10 mouse cellular contexts compared by ENCODE assay signal in genomic region chr14:25629866-25630606, GRCm38 (mm10).
A peak's percentile ranks its signal among the peaks of the same experiment; 100 is the strongest.
DNase-seq lines count a peak whose midpoint lies in the region; ATAC-seq and TF ChIP-seq lines count a peak whose summit lies in the region.
"Had no signal": no experiment of that assay in that cellular context is flagged by ENCODE, and none has a peak within 500 bp of the region (broad histone marks: within the 10 kb centered on the region; RNA-seq: fewer than 3 reads in every experiment).

No protein-coding gene starts in this region.

- H3K9ac ChIP-seq in intestine, embryonic 14.5 days (ENCODE audit: low read length) = no peak overlapping the region
- H3K9ac ChIP-seq in intestine, postnatal 0 days (ENCODE audit: low read depth, low read length) = no peak overlapping the region

- DNase-seq in cerebellum, adult 2 months = peak; percentile 45 to 51
- no peak for DNase-seq in intestine, embryonic 14.5 days (ENCODE audit: low spot score)
- DNase-seq in induced T-regulatory cell, adult 2 months (ENCODE audit: low read depth) = peak; percentile 52
- no peak for DNase-seq in thymus, postnatal 0 days (ENCODE audit: low spot score)
- DNase-seq in thymus, postnatal 10 days (ENCODE audit: low spot score in 2 of 2) = no peak
- DNase-seq: adrenal gland, postnatal 10 days had no signal

- H3K4me3 ChIP-seq in cerebellum, adult 2 months (replicated peaks; ENCODE audit: insufficient read depth, low read depth, low read length) = no peak overlapping the region
- H3K4me3 ChIP-seq in intestine, embryonic 14.5 days (ENCODE audit: low read depth, low read length) = no peak overlapping the region
- no peak overlapping the region for H3K4me3 ChIP-seq in intestine, postnatal 0 days (ENCODE audit: low read depth, low read length)
- H3K4me3 ChIP-seq: erythroblast, embryonic 14.5 days had no signal

- no peaks in the 10 kb centered on the region for H3K9me3 ChIP-seq in intestine, embryonic 14.5 days (ENCODE audit: control insufficient read depth, low read length)
- H3K9me3 ChIP-seq in intestine, postnatal 0 days (ENCODE audit: control insufficient read depth) = no peaks in the 10 kb centered on the region

- WGBS in cerebellum, adult 2 months = 33% methylated on average over 12 of the region's 12 CpGs
- 75% methylated on average over 12 of the region's 12 CpGs for whole genome bisulfite sequencing in intestine, embryonic 14.5 days
- 71% methylated on average over 12 of the region's 12 CpGs for WGBS in intestine, postnatal 0 days

- H3K4me2 ChIP-seq in intestine, embryonic 14.5 days (ENCODE audit: low read length) = no peak overlapping the region
- H3K4me2 ChIP-seq in intestine, postnatal 0 days (replicated peaks; ENCODE audit: low read depth) = no peak overlapping the region

- TF ChIP-seq POLR2A in cerebellum, adult 2 months (IDR thresholded peaks at IDR 0.05; ENCODE audit: borderline replicate concordance, insufficient read depth, low read length) = no peak

- peak overlapping the region; percentile 68 for H3K27ac ChIP-seq in cerebellum, adult 2 months (ENCODE audit: insufficient read depth, low read length)
- peak overlapping the region; percentile 22; the same call in 1 of the 2 replicates for H3K27ac ChIP-seq in intestine, embryonic 14.5 days (ENCODE audit: low read depth)
- no peak overlapping the region for H3K27ac ChIP-seq in intestine, postnatal 0 days (ENCODE audit: low read depth, low read length)

- H3K27me3 ChIP-seq in cerebellum, adult 2 months (ENCODE audit: control insufficient read depth, insufficient read depth, low read length) = no peaks in the 10 kb centered on the region
- no peaks in the 10 kb centered on the region for H3K27me3 ChIP-seq in intestine, embryonic 14.5 days (replicated peaks; ENCODE audit: control insufficient read depth, insufficient read depth, low read length)
- H3K27me3 ChIP-seq in intestine, postnatal 0 days (replicated peaks; ENCODE audit: control insufficient read depth, insufficient read depth, low read length) = no peaks in the 10 kb centered on the region

- TF ChIP-seq CTCF in cerebellum, adult 2 months (IDR thresholded peaks at IDR 0.05; ENCODE audit: borderline replicate concordance, insufficient read depth, low read depth, low read length) = no peak
- no peak for TF ChIP-seq CTCF in intestine, postnatal 0 days (IDR thresholded peaks at IDR 0.05; ENCODE audit: low read depth)

- H3K36me3 ChIP-seq in intestine, embryonic 14.5 days (ENCODE audit: control insufficient read depth, insufficient read depth, low read length) = peaks cover 16% of the 10 kb centered on the region
- H3K36me3 ChIP-seq in intestine, postnatal 0 days (ENCODE audit: control insufficient read depth, insufficient read depth) = peaks cover 7% of the 10 kb centered on the region; the same call in 1 of the 2 replicates

- ATAC-seq in cerebellum, adult (ENCODE audit: insufficient number of reproducible peaks, low FRiP score, low TSS enrichment) = no peak
- no peak for ATAC-seq in intestine, embryonic 14.5 days (replicated peaks; ENCODE audit: low FRiP score, low TSS enrichment, low read depth)
- ATAC-seq in intestine, postnatal 0 days = no peak
- peak; percentile 43 for ATAC-seq in activated CD4-positive, CD25-positive, alpha-beta regulatory T cell, adult 4 months

- peaks cover 92% of the 10 kb centered on the region for H3K4me1 ChIP-seq in cerebellum, adult 2 months (ENCODE audit: control insufficient read depth, insufficient read depth, low read length)
- 0 out of 2 replicates have a peak, but pooled peaks cover 7% of the 10 kb centered on the region for H3K4me1 ChIP-seq in intestine, embryonic 14.5 days (replicated peaks; ENCODE audit: control insufficient read depth, insufficient read depth, low read length)
- H3K4me1 ChIP-seq in intestine, postnatal 0 days (replicated peaks; ENCODE audit: control insufficient read depth, insufficient read depth, low read length) = no peaks in the 10 kb centered on the region

Comparison
In these comparisons a context has a peak if more than half of its experiments do, and no peak if none do; other contexts are left out.
1. DNase-seq: peak in cerebellum, adult 2 months (2 of 2) and induced T-regulatory cell, adult 2 months (single experiment); none in intestine, embryonic 14.5 days (single experiment), thymus, postnatal 0 days (single experiment) and thymus, postnatal 10 days (0 of 2).